Mouse (Mus musculus): ENCODE measurements around the gene Sec61a2. TPM values are rescaled to one million over a fixed set of nuclear protein-coding genes. Genes with fewer than 3 reads are reported as not detected.

Gene Sec61a2
- total RNA-seq (2012; rRNA removed) (13.9 and 17.8 TPM in 2 replicates), polyA plus RNA-seq (2012; ENCODE audit: insufficient read depth in 1 of 2, insufficient read length in 2 of 2, low read depth in 1 of 2, low replicate concordance in 2 of 2, missing spikeins in 1 of 2) (10 to 100 TPM in 1 of 2 experiments, not detected in 1; 32.3 TPM)

GRCm38 (mm10) chr2:5894843-5895570 is at the start of gene Sec61a2:
Sec61a2 (minus strand) TSS chr2:5895432.
- peak within 1 kb of the TSS; percentile 49 for H3K27ac ChIP-seq (ENCODE audit: control insufficient read depth, low read depth, low read length)
- peaks cover 0 to 9% of the 10 kb centered on the region in 2 experiments; a peak in 2 of 4 replicates for H3K4me1 ChIP-seq (ENCODE audit: control insufficient read depth in 1 of 2, insufficient read depth in 2 of 2, low read length in 2 of 2)
- H3K36me3 ChIP-seq (ENCODE audit: control insufficient read depth in 1 of 2, insufficient read depth in 2 of 2, low read length in 2 of 2), result peaks cover 2 to 14% of the 10 kb centered on the region in 2 experiments; a peak in 3 of 4 replicates
- peak; percentile 96 for DNase-seq (ENCODE audit: low read depth, low spot score)
- peaks cover 11% of the 10 kb centered on the region for H3K79me2 ChIP-seq (ENCODE audit: control insufficient read depth, insufficient read depth, low read length, poor library complexity)
- peak within 1 kb of the TSS; percentile 80 for H3K9ac ChIP-seq (ENCODE audit: control insufficient read depth, low read depth, low read length, poor library complexity, severe bottlenecking)
- H3K4me3 ChIP-seq (ENCODE audit: control insufficient read depth in 1 of 2, insufficient read depth in 1 of 2, low read depth in 2 of 2, low read length in 2 of 2), result peak within 1 kb of the TSS; percentile 65 to 94
- H3K27me3 ChIP-seq (ENCODE audit: control insufficient read depth in 1 of 2, insufficient read depth in 2 of 2, low read length in 2 of 2), result no peaks in the 10 kb centered on the region
- TF ChIP-seq USF2 (IDR thresholded peaks at IDR 0.05; ENCODE audit: borderline replicate concordance in 1 of 2, insufficient read depth in 1 of 2, low read depth in 1 of 2, low read length in 2 of 2) (peak in 1 of 2 experiments; percentile 56; a peak in 2 of 4 replicates), MEF2A (IDR thresholded peaks at IDR 0.05; ENCODE audit: extremely low read depth, insufficient replicate concordance, low read depth, low read length, poor library complexity, severe bottlenecking) (no peak), BHLHE40 (IDR thresholded peaks at IDR 0.05; ENCODE audit: borderline replicate concordance, low read depth, low read length) (no peak), SIN3A (IDR thresholded peaks at IDR 0.05; ENCODE audit: low read length) (peak; percentile 76; the same call in 1 of the 2 replicates), ELF1 (IDR thresholded peaks at IDR 0.05; ENCODE audit: low read depth, low read length) (peak; percentile 63; the same call in 1 of the 2 replicates), NELFE (IDR thresholded peaks at IDR 0.05; ENCODE audit: low read depth, low read length) (peak; percentile 82), USF1 (IDR thresholded peaks at IDR 0.05; ENCODE audit: low read depth, low read length) (peak; percentile 95), MAZ (IDR thresholded peaks at IDR 0.05; ENCODE audit: low read depth, low read length) (no peak), ZMIZ1 (IDR thresholded peaks at IDR 0.05; ENCODE audit: low read depth, low read length) (no peak), POLR2AphosphoS2 (IDR thresholded peaks at IDR 0.05; ENCODE audit: low read length) (peak; percentile 87), TCF12 (IDR thresholded peaks at IDR 0.05; ENCODE audit: low read depth, low read length) (peak; percentile 43; the same call in 1 of the 2 replicates), ETS1 (IDR thresholded peaks at IDR 0.05; ENCODE audit: low read depth, low read length) (0 out of 2 replicates have a peak, but pooled peaks have one; percentile 12), UBTF (IDR thresholded peaks at IDR 0.05; ENCODE audit: borderline replicate concordance, insufficient read depth, low read depth, low read length) (no peak), MYC (IDR thresholded peaks at IDR 0.05; ENCODE audit: low read depth, low read length) (0 out of 2 replicates have a peak, but pooled peaks have one; percentile 5), POLR2AphosphoS5 (IDR thresholded peaks at IDR 0.05; ENCODE audit: borderline replicate concordance, low read depth, low read length) (0 out of 2 replicates have a peak, but pooled peaks have one; percentile 65), HCFC1 (IDR thresholded peaks at IDR 0.05; ENCODE audit: low read depth, low read length) (peak; percentile 54; the same call in 1 of the 2 replicates), NRF1 (IDR thresholded peaks at IDR 0.05; ENCODE audit: insufficient read depth, low read depth, low read length, poor library complexity, severe bottlenecking) (peak; percentile 43; the same call in 1 of the 2 replicates), TBP (IDR thresholded peaks at IDR 0.05; ENCODE audit: low read depth, low read length) (no peak), CHD1 (IDR thresholded peaks at IDR 0.05; ENCODE audit: low read depth, low read length) (no peak), POLR2A (IDR thresholded peaks at IDR 0.05; ENCODE audit: control insufficient read depth in 1 of 2, insufficient read depth in 1 of 2, low read depth in 1 of 2, low read length in 2 of 2, poor library complexity in 1 of 2) (peak; percentile 92 to 95), MAX (IDR thresholded peaks at IDR 0.05; ENCODE audit: low read length) (peak; percentile 60; the same call in 1 of the 2 replicates), MXI1 (IDR thresholded peaks at IDR 0.05; ENCODE audit: low read depth, low read length) (peak; percentile 68; the same call in 1 of the 2 replicates)
- H3K9me3 ChIP-seq (replicated peaks; ENCODE audit: insufficient read depth, low read length), result no peaks in the 10 kb centered on the region

Measured in MEL (cell line).